Mouse (Mus musculus) liver, embryonic 11.5 days (tissue): ENCODE results near the gene Jak3. TPM values are rescaled to one million over a fixed set of nuclear protein-coding genes. Genes with fewer than 3 reads are reported as not detected.

ENCODE experiments used
- ATAC-seq: fragments of 200-750 bp; cut with Nextera tagmentation; replicated peaks from 2 replicates; pipeline ENCODE4 v1.8.0; 2017; ENCODE audit warnings: moderate number of reproducible peaks, mild to moderate bottlenecking, moderate TSS enrichment, moderate library complexity; ENCODE audit not compliant: low FRiP score
- DNase-seq: peaks from one replicate; pipeline ENCODE4 v3.0.0-alpha.2; 2017; ENCODE audit warnings: low spot score
- H3K27ac ChIP-seq: fragments of 300-500 bp; sonication (generic); 2 replicates; pipeline ENCODE4 v1.5.1; 2014; ENCODE audit warnings: mild to moderate bottlenecking, low read depth, low read length, control low read depth
- H3K27me3 ChIP-seq: fragments of 300-500 bp; sonication (generic); replicated peaks from 2 replicates; pipeline ENCODE4 v1.6.1; 2014; ENCODE audit warnings: low read length, mixed read lengths; ENCODE audit not compliant: control insufficient read depth, insufficient read depth
- H3K36me3 ChIP-seq: fragments of 300-500 bp; sonication (generic); 2 replicates; pipeline ENCODE4 v1.6.1; 2014; ENCODE audit warnings: mild to moderate bottlenecking, low read length, moderate library complexity, mixed read lengths; ENCODE audit not compliant: control insufficient read depth, insufficient read depth
- H3K4me1 ChIP-seq: fragments of 300-500 bp; sonication (generic); replicated peaks from 2 replicates; pipeline ENCODE4 v1.6.1; 2014; ENCODE audit warnings: low read length, mixed read lengths; ENCODE audit not compliant: control insufficient read depth, insufficient read depth
- H3K4me2 ChIP-seq: fragments of 300-500 bp; sonication (generic); 2 replicates; pipeline ENCODE4 v1.6.1; 2014; ENCODE audit warnings: mild to moderate bottlenecking, control low read depth, moderate library complexity
- H3K4me3 ChIP-seq: fragments of 300-500 bp; sonication (generic); 2 replicates; pipeline ENCODE4 v1.5.1; 2014; ENCODE audit warnings: low read depth, low read length, control low read depth
- H3K9ac ChIP-seq: fragments of 300-500 bp; sonication (generic); 2 replicates; pipeline ENCODE4 v1.6.1; 2014; ENCODE audit warnings: low read depth, low read length, control low read depth
- H3K9me3 ChIP-seq: fragments of 300-500 bp; sonication (generic); 2 replicates; pipeline ENCODE4 v1.6.1; 2016; ENCODE audit warnings: low read length, inconsistent platforms, mixed read lengths; ENCODE audit not compliant: control insufficient read depth
- WGBS: fragments of 180-500 bp; shearing (Covaris S2); extraction: QIAGEN DNeasy Blood & Tissue Kit; methylation state at CpG from one replicate; pipeline ENCODE4 v1.1.7; 2014; 5-methylcytosine and 5-hydroxymethylcytosine counted together
- polyA plus RNA-seq: library from polyadenylated mRNA; unstranded; fragments of >200 nt; fragmentation: Nextera tagmentation; extraction: Ambion mirVana; gene quantifications from 2 replicates; pipeline ENCODE4 v1.2.1, GENCODE M21; 2014

Gene Jak3
- polyA plus RNA-seq, 1 experiment from 2014 or later: 10.1 TPM

- Histone ChIP-seq H3K4me2 (peak overlapping the region; percentile 17; the same call in 1 of the 2 replicates), H3K27me3 (peaks cover 64% of the 10 kb centered on the region), H3K36me3 (no peaks in the 10 kb centered on the region), H3K4me3 (0 out of 2 replicates have a peak overlapping the region, but pooled peaks have one; percentile 7), H3K9ac (no peak overlapping the region), H3K4me1 (no peaks in the 10 kb centered on the region), H3K27ac (no peak overlapping the region), H3K9me3 (no peaks in the 10 kb centered on the region)
- no peak for ATAC-seq
- DNase-seq: no peak
- WGBS: 26% methylated on average over 17 of the region's 17 CpGs
Measured at GRCm38 (mm10) chr8:71658515-71659049, 17.5 kb upstream of the Jak3 start.

- no peak for ATAC-seq
- 55% methylated on average over 1 of the region's 1 CpGs for WGBS
- DNase-seq: no peak
- H3K4me1 ChIP-seq: no peaks in the 10 kb centered on the region
- no peak overlapping the region for H3K4me2 ChIP-seq
- no peak overlapping the region for H3K9ac ChIP-seq
- no peak overlapping the region for H3K4me3 ChIP-seq
- no peaks in the 10 kb centered on the region for H3K9me3 ChIP-seq
- H3K27me3 ChIP-seq: peaks cover 53% of the 10 kb centered on the region
- H3K36me3 ChIP-seq: no peaks in the 10 kb centered on the region
- H3K27ac ChIP-seq: no peak overlapping the region
Measured at GRCm38 (mm10) chr8:71659751-71660150, 16.3 kb upstream of the Jak3 start.

GRCm38 (mm10) chr8:71660325-71661120 lies 15.6 kb upstream of the Jak3 start:
- H3K4me1 ChIP-seq: peaks cover 4% of the 10 kb centered on the region
- no peak overlapping the region for H3K9ac ChIP-seq
- H3K9me3 ChIP-seq: no peaks in the 10 kb centered on the region
- peak overlapping the region; percentile 27; the same call in 1 of the 2 replicates for H3K4me2 ChIP-seq
- no peaks in the 10 kb centered on the region for H3K36me3 ChIP-seq
- WGBS: 11% methylated on average over 36 of the region's 36 CpGs
- ATAC-seq (peak; percentile 54), DNase-seq (peak; percentile 80)
- no peak overlapping the region for H3K27ac ChIP-seq
- 0 out of 2 replicates have a peak overlapping the region, but pooled peaks have one; percentile 10 for H3K4me3 ChIP-seq
- H3K27me3 ChIP-seq: peaks cover 46% of the 10 kb centered on the region

GRCm38 (mm10) chr8:71665331-71666130 lies 10.6 kb upstream of the Jak3 start:
- Histone ChIP-seq H3K36me3 (no peaks in the 10 kb centered on the region), H3K4me3 (peak overlapping the region; percentile 40), H3K27me3 (peaks cover 38% of the 10 kb centered on the region), H3K9me3 (no peaks in the 10 kb centered on the region), H3K4me2 (peak overlapping the region; percentile 74), H3K9ac (no peak overlapping the region), H3K4me1 (peaks cover 28% of the 10 kb centered on the region), H3K27ac (0 out of 2 replicates have a peak overlapping the region, but pooled peaks have one; percentile 10)
- 3% methylated on average over 22 of the region's 22 CpGs for WGBS
- ATAC-seq (peak; percentile 79), DNase-seq (peak; percentile 96)

- peaks cover 40% of the 10 kb centered on the region for H3K27me3 ChIP-seq
- DNase-seq: no peak
- WGBS: 35% methylated on average over 1 of the region's 1 CpGs
Measured at GRCm38 (mm10) chr8:71666855-71667254, 9.2 kb upstream of the Jak3 start.

GRCm38 (mm10) chr8:71667256-71667655 lies 8.8 kb upstream of the Jak3 start:
- ATAC-seq: no peak
- no peak overlapping the region for H3K4me2 ChIP-seq
- DNase-seq: no peak
- no peaks in the 10 kb centered on the region for H3K36me3 ChIP-seq
- no peaks in the 10 kb centered on the region for H3K9me3 ChIP-seq
- 58% methylated on average over 5 of the region's 5 CpGs for WGBS
- peaks cover 38% of the 10 kb centered on the region for H3K4me1 ChIP-seq
- H3K27me3 ChIP-seq: peaks cover 40% of the 10 kb centered on the region
- no peak overlapping the region for H3K9ac ChIP-seq
- H3K27ac ChIP-seq: 0 out of 2 replicates have a peak overlapping the region, but pooled peaks have one; percentile 43
- no peak overlapping the region for H3K4me3 ChIP-seq

More at GRCm38 (mm10) chr8:71666855-71667254, 9.2 kb upstream of the Jak3 start:
- Histone ChIP-seq H3K4me2 (no peak overlapping the region), H3K4me3 (no peak overlapping the region), H3K9me3 (no peaks in the 10 kb centered on the region), H3K4me1 (peaks cover 36% of the 10 kb centered on the region), H3K9ac (no peak overlapping the region), H3K27ac (no peak overlapping the region), H3K36me3 (no peaks in the 10 kb centered on the region)
- ATAC-seq: no peak

GRCm38 (mm10) chr8:71668220-71668975 lies 7.7 kb upstream of the Jak3 start:
- ATAC-seq (0 out of 2 replicates have a peak, but pooled peaks have one; percentile 14), DNase-seq (no peak)
- no peaks in the 10 kb centered on the region for H3K9me3 ChIP-seq
- H3K36me3 ChIP-seq: no peaks in the 10 kb centered on the region
- H3K27ac ChIP-seq: 0 out of 2 replicates have a peak overlapping the region, but pooled peaks have one; percentile 43
- H3K27me3 ChIP-seq: peaks cover 39% of the 10 kb centered on the region
- H3K4me1 ChIP-seq: peaks cover 38% of the 10 kb centered on the region
- H3K9ac ChIP-seq: no peak overlapping the region
- peak overlapping the region; percentile 48 for H3K4me2 ChIP-seq
- WGBS: 3% methylated on average over 21 of the region's 21 CpGs
- H3K4me3 ChIP-seq: peak overlapping the region; percentile 3; the same call in 1 of the 2 replicates

GRCm38 (mm10) chr8:71670198-71670597 lies 5.9 kb upstream of the Jak3 start:
- Histone ChIP-seq H3K9ac (no peak overlapping the region), H3K27me3 (peaks cover 37% of the 10 kb centered on the region), H3K4me1 (peaks cover 34% of the 10 kb centered on the region), H3K36me3 (no peaks in the 10 kb centered on the region), H3K27ac (no peak overlapping the region), H3K4me3 (peak overlapping the region; percentile 63), H3K4me2 (peak overlapping the region; percentile 99), H3K9me3 (no peaks in the 10 kb centered on the region)
- DNase-seq (no peak), ATAC-seq (no peak)
- WGBS: 19% methylated on average over 10 of the region's 12 CpGs
